Mouse (Mus musculus): ENCODE measurements around the gene Ddah1. TPM values are rescaled to one million over a fixed set of nuclear protein-coding genes. Genes with fewer than 3 reads are reported as not detected.

Ddah1 gene
- polyA plus RNA-seq, 1 experiment from 2014 or later: 17.7 TPM

DNA sequence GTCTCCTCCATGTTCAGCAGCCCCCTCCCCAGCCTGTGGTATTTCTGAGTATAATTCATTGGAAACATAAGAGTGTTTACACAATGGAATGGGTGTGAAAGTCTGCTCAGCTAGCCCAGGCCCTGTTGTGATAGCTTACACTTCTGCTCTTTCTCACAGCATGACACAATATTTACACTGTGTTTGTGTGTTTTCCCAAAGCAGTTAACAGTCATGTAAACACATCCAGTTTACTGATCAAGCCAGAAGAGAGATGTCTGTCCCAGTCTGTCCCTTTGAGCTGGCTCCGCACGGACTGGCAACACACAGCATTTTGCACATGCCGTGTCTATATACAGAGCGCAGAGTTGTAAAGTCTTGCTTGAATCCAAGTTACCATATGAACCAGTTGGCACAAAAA lies 32.2 kb downstream of the Ddah1 start:
- Histone ChIP-seq H3K36me3 (ENCODE audit: control insufficient read depth, insufficient read depth, low read length) (no peaks in the 10 kb centered on the region), H3K4me3 (replicated peaks; ENCODE audit: low read length) (no peak overlapping the region), H3K9ac (ENCODE audit: low read length) (no peak overlapping the region), H3K27ac (ENCODE audit: low read length) (peak overlapping the region; percentile 51), H3K4me1 (ENCODE audit: control insufficient read depth, insufficient read depth, low read length) (peaks cover 19% of the 10 kb centered on the region; the same call in 1 of the 2 replicates), H3K4me2 (ENCODE audit: low read depth, low read length) (no peak overlapping the region), H3K9me3 (replicated peaks; ENCODE audit: control insufficient read depth, low read length) (no peaks in the 10 kb centered on the region), H3K27me3 (ENCODE audit: control insufficient read depth, insufficient read depth, low read length) (no peaks in the 10 kb centered on the region)
- ATAC-seq (ENCODE audit: insufficient read depth, low FRiP score): 0 out of 2 replicates have a peak, but pooled peaks have one; percentile 22
- WGBS: 43% methylated on average over 4 of the region's 4 CpGs

DNA sequence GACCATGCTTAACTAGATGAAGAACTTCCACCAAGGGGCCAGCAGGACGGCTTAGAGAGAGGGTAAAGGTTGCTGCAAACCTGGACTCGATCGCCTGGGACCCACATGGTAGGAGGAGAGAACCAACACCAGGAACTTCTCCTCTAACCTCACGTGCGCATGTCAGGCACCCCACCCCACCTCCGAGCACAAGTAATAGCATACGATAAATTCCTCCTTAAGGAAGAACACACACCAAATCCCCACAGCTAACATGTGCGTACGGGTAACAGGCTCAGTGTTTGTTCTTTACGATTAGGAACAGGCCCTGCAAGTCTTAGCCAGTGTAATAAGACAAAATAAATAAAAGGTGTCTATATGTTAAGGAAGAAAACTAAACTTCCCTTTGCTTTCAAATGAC lies 35.9 kb downstream of the Ddah1 start:
- no peaks in the 10 kb centered on the region for H3K36me3 ChIP-seq (ENCODE audit: control insufficient read depth, insufficient read depth, low read length)
- H3K9me3 ChIP-seq (replicated peaks; ENCODE audit: control insufficient read depth, low read length): no peaks in the 10 kb centered on the region
- no peak overlapping the region for H3K9ac ChIP-seq (ENCODE audit: low read length)
- no peak overlapping the region for H3K4me3 ChIP-seq (replicated peaks; ENCODE audit: low read length)
- H3K27ac ChIP-seq (ENCODE audit: low read length): peak overlapping the region; percentile 83
- ATAC-seq (ENCODE audit: insufficient read depth, low FRiP score): peak; percentile 71; the same call in 1 of the 2 replicates
- H3K4me2 ChIP-seq (ENCODE audit: low read depth, low read length): no peak overlapping the region
- WGBS: 70% methylated on average over 10 of the region's 10 CpGs
- peaks cover 29% of the 10 kb centered on the region for H3K4me1 ChIP-seq (ENCODE audit: control insufficient read depth, insufficient read depth, low read length)
- H3K27me3 ChIP-seq (ENCODE audit: control insufficient read depth, insufficient read depth, low read length): no peaks in the 10 kb centered on the region

DNA sequence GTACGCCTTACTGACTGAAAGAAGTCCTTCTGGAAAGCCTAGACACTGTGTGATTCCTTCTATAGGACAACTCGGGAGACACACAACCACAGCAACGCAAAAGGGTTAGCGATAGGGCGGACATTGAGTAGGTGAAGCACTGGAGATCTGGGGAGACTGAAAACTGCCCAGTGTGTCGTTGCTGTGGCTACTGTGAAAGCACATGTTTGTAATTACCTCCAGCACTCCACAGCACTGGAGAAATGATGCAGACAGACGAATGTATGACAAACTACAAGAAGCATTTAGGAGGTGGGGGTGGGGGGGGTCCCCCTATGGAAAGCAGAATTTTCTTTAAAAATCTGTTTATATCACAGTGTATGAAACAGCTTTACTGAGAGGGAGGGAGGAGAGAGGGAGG lies 37.4 kb downstream of the Ddah1 start:
- Histone ChIP-seq H3K27ac (ENCODE audit: low read length) (no peak overlapping the region), H3K9ac (ENCODE audit: low read length) (no peak overlapping the region), H3K4me2 (ENCODE audit: low read depth, low read length) (no peak overlapping the region), H3K4me1 (ENCODE audit: control insufficient read depth, insufficient read depth, low read length) (peaks cover 20% of the 10 kb centered on the region), H3K27me3 (ENCODE audit: control insufficient read depth, insufficient read depth, low read length) (no peaks in the 10 kb centered on the region), H3K9me3 (replicated peaks; ENCODE audit: control insufficient read depth, low read length) (no peaks in the 10 kb centered on the region), H3K4me3 (replicated peaks; ENCODE audit: low read length) (no peak overlapping the region), H3K36me3 (ENCODE audit: control insufficient read depth, insufficient read depth, low read length) (no peaks in the 10 kb centered on the region)
- WGBS: 81% methylated on average over 7 of the region's 7 CpGs
- ATAC-seq (ENCODE audit: insufficient read depth, low FRiP score): no peak

DNA sequence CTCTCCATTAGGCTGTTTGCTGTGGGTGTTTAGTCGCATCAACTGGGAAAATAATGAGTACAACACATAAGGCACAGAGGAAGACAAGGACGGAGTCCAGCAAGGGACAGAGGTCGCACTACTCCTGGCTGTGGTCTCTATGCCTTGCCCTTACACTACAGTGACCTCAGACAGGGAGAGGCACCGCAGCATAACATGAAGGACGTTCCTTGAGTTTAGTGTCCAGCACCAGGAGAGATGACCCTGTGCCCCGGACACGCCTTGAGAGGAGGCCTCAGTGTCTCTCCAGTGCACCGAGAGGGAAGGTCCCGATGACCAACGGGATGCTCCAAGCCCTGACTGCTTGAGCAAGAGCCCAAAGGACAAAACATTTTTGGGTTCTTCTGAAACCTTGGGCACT lies 39.6 kb downstream of the Ddah1 start:
- no peaks in the 10 kb centered on the region for H3K27me3 ChIP-seq (ENCODE audit: control insufficient read depth, insufficient read depth, low read length)
- no peak overlapping the region for H3K4me3 ChIP-seq (replicated peaks; ENCODE audit: low read length)
- H3K27ac ChIP-seq (ENCODE audit: low read length): peak overlapping the region; percentile 49; the same call in 1 of the 2 replicates
- H3K36me3 ChIP-seq (ENCODE audit: control insufficient read depth, insufficient read depth, low read length): no peaks in the 10 kb centered on the region
- H3K9me3 ChIP-seq (replicated peaks; ENCODE audit: control insufficient read depth, low read length): no peaks in the 10 kb centered on the region
- no peak overlapping the region for H3K9ac ChIP-seq (ENCODE audit: low read length)
- peaks cover 14% of the 10 kb centered on the region for H3K4me1 ChIP-seq (ENCODE audit: control insufficient read depth, insufficient read depth, low read length)
- H3K4me2 ChIP-seq (ENCODE audit: low read depth, low read length): no peak overlapping the region
- WGBS: 61% methylated on average over 10 of the region's 10 CpGs
- ATAC-seq (ENCODE audit: insufficient read depth, low FRiP score): no peak

DNA sequence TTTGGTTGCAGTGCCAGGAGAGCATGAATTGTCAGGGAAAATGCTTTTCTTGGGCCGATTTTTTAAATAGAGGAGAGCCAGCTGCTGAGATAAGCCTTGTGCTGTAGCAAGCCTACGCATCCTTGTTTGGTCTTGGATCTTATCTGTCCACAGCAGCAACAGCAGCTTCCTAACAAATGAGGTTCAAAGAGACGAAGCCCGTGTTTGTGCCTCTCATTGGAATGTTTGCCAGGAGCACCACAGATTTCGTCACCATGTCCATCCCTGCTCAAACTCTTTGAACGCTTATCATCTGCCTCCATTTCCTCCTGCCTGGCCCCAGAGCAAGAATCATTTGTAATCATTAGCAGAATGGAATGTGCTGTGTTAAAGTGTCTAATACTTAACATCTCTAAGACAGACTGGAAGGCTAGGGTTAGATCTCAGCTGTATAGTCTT lies 40.3 kb downstream of the Ddah1 start:
- Histone ChIP-seq H3K36me3 (ENCODE audit: control insufficient read depth, insufficient read depth, low read length) (no peaks in the 10 kb centered on the region), H3K4me2 (ENCODE audit: low read depth, low read length) (no peak overlapping the region), H3K9ac (ENCODE audit: low read length) (no peak overlapping the region), H3K4me3 (replicated peaks; ENCODE audit: low read length) (no peak overlapping the region), H3K27me3 (ENCODE audit: control insufficient read depth, insufficient read depth, low read length) (no peaks in the 10 kb centered on the region), H3K27ac (ENCODE audit: low read length) (0 out of 2 replicates have a peak overlapping the region, but pooled peaks have one; percentile 26), H3K9me3 (replicated peaks; ENCODE audit: control insufficient read depth, low read length) (no peaks in the 10 kb centered on the region), H3K4me1 (ENCODE audit: control insufficient read depth, insufficient read depth, low read length) (peaks cover 14% of the 10 kb centered on the region)
- peak; percentile 51 for ATAC-seq (ENCODE audit: insufficient read depth, low FRiP score)
- WGBS: 6% methylated on average over 6 of the region's 6 CpGs

DNA sequence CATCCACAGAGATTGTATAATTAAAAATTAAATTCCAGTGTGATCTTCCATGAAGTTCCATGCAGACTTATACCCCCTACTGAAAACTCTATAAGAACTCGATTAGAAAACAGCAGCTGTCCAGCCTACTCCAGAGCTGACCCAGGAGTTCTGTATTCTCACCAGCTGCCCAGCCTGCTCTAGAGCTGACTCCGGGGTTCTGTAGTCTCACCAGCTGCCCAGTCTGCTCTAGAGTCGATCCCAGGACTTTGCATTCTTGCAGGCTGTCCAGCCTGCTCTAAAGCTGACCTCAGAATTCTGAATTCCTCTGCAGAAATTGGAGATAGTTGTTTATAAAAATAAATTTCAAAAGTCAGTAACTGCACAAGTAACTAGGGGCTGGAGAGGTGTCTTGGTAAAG lies 40.9 kb downstream of the Ddah1 start:
- Histone ChIP-seq H3K27ac (ENCODE audit: low read length) (no peak overlapping the region), H3K4me1 (ENCODE audit: control insufficient read depth, insufficient read depth, low read length) (peaks cover 14% of the 10 kb centered on the region), H3K27me3 (ENCODE audit: control insufficient read depth, insufficient read depth, low read length) (no peaks in the 10 kb centered on the region), H3K4me3 (replicated peaks; ENCODE audit: low read length) (no peak overlapping the region), H3K36me3 (ENCODE audit: control insufficient read depth, insufficient read depth, low read length) (no peaks in the 10 kb centered on the region), H3K9ac (ENCODE audit: low read length) (no peak overlapping the region), H3K4me2 (ENCODE audit: low read depth, low read length) (no peak overlapping the region), H3K9me3 (replicated peaks; ENCODE audit: control insufficient read depth, low read length) (no peaks in the 10 kb centered on the region)
- no peak for ATAC-seq (ENCODE audit: insufficient read depth, low FRiP score)
- WGBS: 35% methylated on average over 3 of the region's 3 CpGs

DNA sequence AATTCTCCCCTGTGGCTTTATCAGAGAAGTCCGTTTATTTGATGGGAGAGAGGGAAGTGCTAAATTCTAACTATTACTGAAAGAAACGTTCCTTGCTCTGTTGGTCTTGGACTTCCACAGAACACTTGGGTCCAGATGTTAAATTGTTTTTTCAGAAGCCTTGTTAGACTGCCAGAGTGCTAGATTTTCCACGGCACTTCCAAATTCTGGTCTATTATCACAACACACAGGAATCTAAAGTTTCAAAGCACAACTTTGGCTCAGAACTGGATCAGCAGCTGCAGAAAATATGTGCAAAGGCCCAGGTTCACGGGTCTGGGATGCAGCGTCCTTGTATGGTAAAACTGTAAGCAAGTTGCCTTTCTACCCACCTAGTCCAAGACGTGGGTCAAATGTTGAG lies 43.6 kb downstream of the Ddah1 start:
- peaks cover 14% of the 10 kb centered on the region for H3K4me1 ChIP-seq (ENCODE audit: control insufficient read depth, insufficient read depth, low read length)
- WGBS: 58% methylated on average over 6 of the region's 6 CpGs

DNA sequence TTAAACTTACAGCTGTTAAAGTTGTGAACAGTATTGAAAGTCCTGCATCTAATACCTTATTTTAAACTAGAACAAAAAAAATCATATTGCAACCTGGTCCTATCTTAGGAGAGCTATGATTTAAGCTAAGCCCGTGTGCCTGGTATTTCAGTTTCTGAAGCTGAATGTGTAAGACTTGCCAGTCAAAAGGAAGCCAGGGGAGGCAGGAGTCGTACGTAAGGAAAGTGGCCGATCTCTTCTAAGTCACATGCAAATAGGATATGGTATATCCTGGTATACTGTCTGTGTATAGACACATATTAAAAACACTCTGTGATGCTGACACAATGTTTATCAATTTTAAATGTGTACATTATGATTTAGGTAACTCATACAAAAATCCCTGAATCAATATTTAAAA lies 47.4 kb downstream of the Ddah1 start:
- no peak overlapping the region for H3K9ac ChIP-seq (ENCODE audit: low read length)
- H3K36me3 ChIP-seq (ENCODE audit: control insufficient read depth, insufficient read depth, low read length): no peaks in the 10 kb centered on the region
- H3K27ac ChIP-seq (ENCODE audit: low read length): no peak overlapping the region
- H3K27me3 ChIP-seq (ENCODE audit: control insufficient read depth, insufficient read depth, low read length): no peaks in the 10 kb centered on the region
- H3K4me2 ChIP-seq (ENCODE audit: low read depth, low read length): no peak overlapping the region
- no peak for ATAC-seq (ENCODE audit: insufficient read depth, low FRiP score)
- no peak overlapping the region for H3K4me3 ChIP-seq (replicated peaks; ENCODE audit: low read length)
- no peaks in the 10 kb centered on the region for H3K9me3 ChIP-seq (replicated peaks; ENCODE audit: control insufficient read depth, low read length)
- WGBS: 51% methylated on average over 4 of the region's 4 CpGs
- peaks cover 5% of the 10 kb centered on the region; the same call in 1 of the 2 replicates for H3K4me1 ChIP-seq (ENCODE audit: control insufficient read depth, insufficient read depth, low read length)

More for the DNA sequence above, 43.6 kb downstream of the Ddah1 start:
- Histone ChIP-seq H3K4me2 (ENCODE audit: low read depth, low read length) (no peak overlapping the region), H3K27ac (ENCODE audit: low read length) (no peak overlapping the region), H3K4me3 (replicated peaks; ENCODE audit: low read length) (no peak overlapping the region), H3K9me3 (replicated peaks; ENCODE audit: control insufficient read depth, low read length) (no peaks in the 10 kb centered on the region), H3K9ac (ENCODE audit: low read length) (no peak overlapping the region), H3K36me3 (ENCODE audit: control insufficient read depth, insufficient read depth, low read length) (no peaks in the 10 kb centered on the region), H3K27me3 (ENCODE audit: control insufficient read depth, insufficient read depth, low read length) (no peaks in the 10 kb centered on the region)
- no peak for ATAC-seq (ENCODE audit: insufficient read depth, low FRiP score)

DNA sequence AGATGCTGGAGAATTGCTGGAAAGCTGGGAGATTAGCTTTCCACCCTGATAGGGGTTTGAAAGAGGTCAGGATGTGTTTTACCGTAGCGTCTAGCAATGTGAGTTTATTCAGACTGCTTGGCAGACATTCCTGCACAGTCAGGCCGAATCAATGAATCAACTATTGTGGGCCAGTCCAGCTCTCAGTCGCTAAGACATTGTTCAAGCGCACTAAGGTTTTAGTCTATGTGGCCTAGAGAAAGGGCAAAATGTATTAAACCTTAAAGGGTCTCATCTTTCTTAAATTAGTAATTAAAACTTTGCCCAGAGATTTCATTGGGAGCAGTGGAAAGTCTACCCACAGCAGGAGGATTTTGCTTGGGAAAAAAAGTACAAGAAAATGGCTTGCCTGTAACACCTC lies 48.0 kb downstream of the Ddah1 start:
- H3K36me3 ChIP-seq (ENCODE audit: control insufficient read depth, insufficient read depth, low read length): no peaks in the 10 kb centered on the region
- H3K4me1 ChIP-seq (ENCODE audit: control insufficient read depth, insufficient read depth, low read length): peaks cover 5% of the 10 kb centered on the region; the same call in 1 of the 2 replicates
- peak; percentile 47; the same call in 1 of the 2 replicates for ATAC-seq (ENCODE audit: insufficient read depth, low FRiP score)
- H3K9ac ChIP-seq (ENCODE audit: low read length): no peak overlapping the region
- H3K4me3 ChIP-seq (replicated peaks; ENCODE audit: low read length): no peak overlapping the region
- no peak overlapping the region for H3K27ac ChIP-seq (ENCODE audit: low read length)
- H3K9me3 ChIP-seq (replicated peaks; ENCODE audit: control insufficient read depth, low read length): no peaks in the 10 kb centered on the region
- H3K4me2 ChIP-seq (ENCODE audit: low read depth, low read length): no peak overlapping the region
- 26% methylated on average over 5 of the region's 5 CpGs for WGBS
- H3K27me3 ChIP-seq (ENCODE audit: control insufficient read depth, insufficient read depth, low read length): no peaks in the 10 kb centered on the region
